Mouse (Mus musculus) kidney, postnatal 25 days (tissue): ENCODE measurements around the gene Ttll11.

ENCODE experiments used
- DNase-seq, 2 experiments: peaks; one replicate each; pipeline ENCODE4 v3.0.0; 2021; ENCODE audit warnings: mixed read lengths in 2 of 2

Gene Ttll11

GRCm38 (mm10) chr2:35763818-35764217 is 215.9 kb downstream of the Ttll11 start:
- DNase-seq = no peak

DNA sequence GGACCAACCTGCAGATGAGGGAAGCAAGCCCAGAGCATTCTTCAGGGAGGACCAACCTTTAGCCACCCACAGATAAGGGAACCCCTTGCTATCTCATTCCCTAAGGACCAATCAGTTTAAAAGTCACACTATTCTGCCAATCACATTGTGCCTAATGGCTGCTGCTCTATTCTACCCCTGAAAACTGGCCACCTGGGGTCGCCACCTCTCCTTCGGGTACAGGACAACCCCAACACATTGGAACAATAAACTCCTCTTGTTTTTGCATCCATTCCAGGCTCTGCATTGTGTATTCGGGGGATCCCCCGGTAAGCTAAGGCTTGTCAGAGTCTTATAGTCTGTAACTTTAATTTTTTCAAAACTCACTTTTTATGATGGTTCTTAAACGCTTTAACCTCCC is 218.3 kb downstream of the Ttll11 start:
- DNase-seq = peak in 1 of 2 experiments; percentile 18

- DNase-seq = no peak
Measured at GRCm38 (mm10) chr2:35760867-35761266, 218.8 kb downstream of the Ttll11 start.

DNA sequence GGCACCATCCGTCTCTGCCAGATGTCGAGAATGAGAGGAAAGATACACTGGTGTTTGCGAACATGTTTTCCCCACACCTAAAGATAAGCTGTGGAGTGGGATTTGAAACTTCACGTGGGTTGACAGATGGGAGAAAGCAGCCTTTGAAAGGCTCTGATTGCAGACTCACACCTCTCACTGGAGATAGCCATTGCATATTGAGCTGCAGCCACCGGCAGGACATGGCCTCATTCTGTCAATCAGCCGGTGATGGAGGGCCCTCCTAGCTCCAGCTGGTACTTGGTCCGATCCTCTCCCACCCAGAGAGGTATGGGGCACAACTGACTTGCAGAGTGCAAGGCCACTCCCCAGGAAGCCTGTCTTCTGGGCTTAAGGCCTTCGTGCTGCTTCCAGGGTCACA is 219.4 kb downstream of the Ttll11 start:
- DNase-seq = no peak

GRCm38 (mm10) chr2:35756467-35756866 is 223.2 kb downstream of the Ttll11 start:
- no peak for DNase-seq

DNA sequence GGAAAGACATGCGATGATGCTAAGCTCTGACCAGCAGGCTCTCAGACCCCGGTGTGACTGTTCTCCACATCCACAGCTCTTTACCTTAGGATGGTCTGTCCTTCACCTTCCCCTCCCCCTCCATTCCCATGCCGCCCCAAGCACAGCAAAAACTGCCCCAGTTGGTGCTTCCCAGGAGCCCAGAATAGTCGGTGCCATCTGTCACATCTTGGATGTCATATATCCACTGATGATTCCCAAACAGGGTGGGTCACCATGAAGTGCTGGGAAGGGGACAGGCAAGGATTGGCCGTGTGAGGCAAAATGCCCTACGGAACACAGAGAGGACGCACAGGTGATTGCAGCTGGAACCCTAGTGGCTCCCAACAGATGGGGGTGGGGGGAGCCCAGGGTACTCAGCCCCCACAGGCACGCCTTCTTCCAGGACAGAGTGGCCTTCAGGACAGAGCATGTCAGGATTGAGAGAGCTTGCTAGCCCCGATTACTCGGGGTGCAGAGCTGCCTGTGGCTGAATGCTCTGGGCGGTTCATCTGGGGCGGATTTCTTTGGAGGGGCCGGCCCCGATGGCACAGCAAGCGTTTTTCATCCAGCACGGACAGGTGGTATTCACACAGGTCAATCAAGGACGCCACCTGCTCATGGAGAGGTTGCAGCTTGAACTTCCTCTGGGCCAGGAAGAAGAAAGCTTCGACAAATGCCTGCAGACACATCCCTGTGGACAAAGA is 227.8 kb downstream of the Ttll11 start:
- DNase-seq = no peak

DNA sequence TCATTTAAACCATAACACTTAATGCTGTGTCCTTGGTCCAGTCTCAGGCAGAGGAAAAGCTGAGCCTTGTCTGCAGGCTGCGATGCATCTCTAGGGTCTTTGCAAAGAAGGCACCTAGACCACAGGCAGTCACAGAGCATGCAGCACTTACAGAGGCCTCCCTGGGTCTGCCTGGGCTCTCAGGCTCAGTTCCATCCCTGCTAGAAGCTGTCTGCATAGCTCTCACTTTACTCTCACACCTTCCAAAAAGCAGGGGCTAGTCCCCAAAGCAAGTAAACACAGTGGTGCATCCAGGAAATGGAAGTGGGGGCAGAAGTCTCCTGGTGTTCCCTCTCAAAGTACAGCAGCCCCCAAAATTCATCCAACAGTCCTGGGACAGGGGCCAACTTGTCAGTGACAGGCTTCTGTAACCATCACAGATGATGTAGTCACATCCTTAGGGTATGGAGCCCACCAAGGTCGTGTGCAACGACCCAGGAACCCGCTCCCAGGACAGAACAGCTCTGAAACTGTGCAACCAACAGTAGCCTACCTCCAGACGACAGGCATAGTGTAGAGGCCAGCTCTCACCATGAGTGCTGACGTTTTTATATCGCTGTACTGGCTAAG is 229.1 kb downstream of the Ttll11 start:
- no peak for DNase-seq

- DNase-seq = no peak
Measured at GRCm38 (mm10) chr2:35747371-35748035, 232.2 kb downstream of the Ttll11 start.

DNA sequence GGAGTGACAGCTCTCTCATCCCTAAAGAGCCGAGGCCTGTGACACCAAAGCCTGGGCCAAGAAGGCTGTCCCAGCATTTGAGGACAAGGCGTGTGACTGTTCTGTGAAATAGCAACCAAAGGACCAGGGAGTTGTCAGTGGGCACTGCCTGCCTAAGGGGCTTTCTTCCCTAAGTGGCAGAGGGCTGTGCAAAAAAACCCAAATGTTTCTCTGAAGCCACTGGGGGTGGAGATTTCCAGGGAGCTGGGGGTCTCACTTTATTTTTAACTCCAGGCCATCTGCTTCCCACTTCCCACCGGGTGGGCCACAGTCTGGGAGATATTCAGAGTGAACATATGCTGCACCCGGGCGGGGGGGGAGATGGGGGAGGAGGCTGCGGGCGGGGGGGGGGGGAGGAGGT is 233.1 kb downstream of the Ttll11 start:
- DNase-seq = no peak

GRCm38 (mm10) chr2:35745876-35746275 is 233.8 kb downstream of the Ttll11 start:
- DNase-seq = no peak

GRCm38 (mm10) chr2:35739669-35740254 is 240.0 kb downstream of the Ttll11 start:
- peak in 1 of 2 experiments; percentile 42 for DNase-seq

DNA sequence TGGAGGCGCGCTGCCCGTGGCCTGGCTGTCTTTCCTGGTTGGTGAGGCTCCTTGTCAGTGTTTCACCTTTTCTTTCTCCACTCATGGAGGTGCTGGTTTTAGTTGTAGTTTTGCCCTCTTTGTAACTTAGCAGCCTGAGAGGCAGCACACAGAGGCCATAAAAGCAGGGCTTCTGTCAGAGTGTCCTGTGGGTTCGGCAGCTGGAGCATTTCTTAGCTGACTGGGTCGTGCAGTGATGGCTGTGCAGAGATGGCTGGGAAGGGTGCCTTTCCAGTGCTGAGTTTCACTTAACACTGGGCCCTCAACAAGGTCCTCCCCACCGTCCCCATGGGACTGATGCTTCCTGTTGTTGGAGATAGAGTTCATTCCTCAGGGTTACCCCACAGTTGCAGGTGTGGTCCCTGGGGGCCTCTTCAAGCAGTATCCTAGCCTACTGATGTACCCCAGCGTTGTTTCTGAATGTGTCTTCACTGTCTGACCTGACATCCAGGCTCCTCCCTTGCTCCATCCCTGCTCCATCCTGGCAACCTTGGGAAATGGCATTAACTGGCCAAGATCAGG is 242.2 kb downstream of the Ttll11 start:
- DNase-seq = peak in 1 of 2 experiments; percentile 47

DNA sequence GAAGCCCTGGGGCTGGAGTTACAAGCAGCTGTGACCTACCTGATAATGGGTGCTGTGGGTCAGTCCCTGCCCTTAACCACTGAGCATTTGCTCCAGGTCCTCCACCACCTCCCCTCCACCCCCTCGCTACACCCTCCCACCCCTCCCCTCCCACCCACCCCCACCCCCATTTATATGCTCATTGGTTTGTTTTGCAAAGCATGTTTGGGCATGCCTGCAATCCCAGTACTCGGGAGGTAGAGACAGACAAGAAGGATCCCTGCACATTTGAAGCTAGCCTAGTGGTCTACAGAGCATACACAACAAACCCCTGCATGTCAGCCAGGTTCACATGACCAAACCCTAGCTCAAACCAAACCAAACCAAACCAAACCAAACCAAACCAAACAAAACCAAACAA is 243.7 kb downstream of the Ttll11 start:
- no peak for DNase-seq

- DNase-seq = peak in 1 of 2 experiments; percentile 30
Measured at GRCm38 (mm10) chr2:35735001-35735400, 244.7 kb downstream of the Ttll11 start.

- no peak for DNase-seq
Measured at GRCm38 (mm10) chr2:35731671-35732449, 247.9 kb downstream of the Ttll11 start.

DNA sequence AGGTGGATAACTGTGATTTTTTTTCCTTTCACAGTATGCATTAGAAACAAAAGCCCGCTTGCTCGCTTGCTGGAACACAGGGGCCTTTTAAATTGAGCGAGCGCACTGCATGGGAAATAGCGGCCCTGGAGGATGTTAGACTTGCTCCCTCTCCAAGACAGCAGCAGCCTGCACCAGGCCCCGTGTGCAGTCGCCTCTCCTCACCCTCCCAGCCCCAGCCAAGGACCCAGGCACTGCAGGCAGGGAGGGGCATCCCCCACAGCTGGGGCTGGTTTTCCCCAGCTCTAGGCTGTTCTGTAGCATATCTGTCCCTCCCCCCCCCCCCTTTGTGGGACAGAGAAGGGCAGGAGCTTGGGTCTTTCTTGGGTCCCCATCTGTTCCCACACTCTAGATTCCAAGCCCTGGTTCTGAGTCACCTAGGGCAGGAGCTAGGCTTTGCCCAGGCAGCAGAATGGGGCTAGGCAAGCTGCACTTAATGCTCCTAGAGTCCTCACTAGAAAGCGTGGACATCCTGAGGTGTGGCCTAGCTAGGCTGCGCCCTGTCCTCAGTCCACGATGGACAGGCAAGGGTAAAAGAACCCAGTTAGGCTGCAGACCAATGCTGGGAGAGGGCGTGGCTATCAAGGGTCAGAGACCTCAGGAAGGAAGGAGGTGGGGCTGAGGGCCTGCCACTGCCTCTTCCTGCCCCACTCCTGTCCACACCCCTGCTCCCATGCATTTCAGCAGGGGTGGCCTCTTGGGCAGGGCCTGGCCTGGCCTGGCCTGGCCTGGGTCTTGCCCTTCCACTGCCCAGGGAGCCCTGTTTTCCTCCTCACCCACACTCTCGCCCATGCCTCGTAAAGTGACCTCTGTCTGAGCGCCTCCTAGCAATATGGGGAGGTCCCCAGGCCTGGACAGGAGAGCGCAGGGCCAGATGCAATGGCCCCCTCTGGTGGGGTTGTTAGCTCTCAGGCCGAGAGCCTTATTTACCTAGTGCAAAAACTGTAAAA is 250.3 kb downstream of the Ttll11 start:
- DNase-seq = peak; percentile 82 to 88

GRCm38 (mm10) chr2:35728633-35729032 is 251.1 kb downstream of the Ttll11 start:
- peak in 1 of 2 experiments; percentile 51 for DNase-seq

GRCm38 (mm10) chr2:35723691-35724090 is 256.0 kb downstream of the Ttll11 start:
- DNase-seq = peak; percentile 59 to 70

DNA sequence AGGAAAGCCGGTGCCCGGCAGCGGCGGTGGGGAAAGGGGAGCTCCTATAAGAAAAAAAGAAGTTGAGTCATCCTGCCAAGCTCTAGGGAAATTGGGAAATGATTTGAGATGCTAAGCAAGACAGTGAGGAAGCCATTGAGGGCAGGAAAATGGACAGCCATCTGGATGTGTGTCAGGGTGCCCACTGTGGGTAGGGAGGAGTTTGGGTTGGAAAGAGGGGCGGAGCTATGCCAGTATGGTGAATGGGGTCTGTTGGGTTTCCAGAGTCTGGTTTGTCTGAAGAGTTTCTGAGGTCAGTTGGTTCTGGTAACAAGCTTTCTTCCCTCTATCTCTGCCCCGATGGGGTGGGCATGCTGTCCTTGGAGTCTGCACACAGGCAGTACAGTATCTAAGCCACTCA is 256.4 kb downstream of the Ttll11 start:
- no peak for DNase-seq

GRCm38 (mm10) chr2:35722821-35723220 is 256.9 kb downstream of the Ttll11 start:
- no peak for DNase-seq

GRCm38 (mm10) chr2:35720956-35721355 is 258.8 kb downstream of the Ttll11 start:
- no peak for DNase-seq
